Mouse (Mus musculus) hindbrain, embryonic 16.5 days (tissue): Measurements from ENCODE around the gene Gtf2f2. TPM values are rescaled to one million over a fixed set of nuclear protein-coding genes. Genes with fewer than 3 reads are reported as not detected.

Experiments used
- ATAC-seq: fragments of 200-750 bp; cut with Nextera tagmentation; 2 replicates; pipeline ENCODE4 v1.8.0; 2017; ENCODE audit warnings: moderate TSS enrichment, moderate library complexity
- H3K27ac ChIP-seq: fragments of 300-500 bp; sonication (generic); 2 replicates; pipeline ENCODE4 v1.5.1; 2014; ENCODE audit warnings: low read depth, mild to moderate bottlenecking, control low read depth, low read length, moderate library complexity
- H3K27me3 ChIP-seq: fragments of 300-500 bp; sonication (generic); replicated peaks from 2 replicates; pipeline ENCODE4 v1.6.1; 2014; ENCODE audit warnings: low read length; ENCODE audit not compliant: control insufficient read depth, insufficient read depth
- H3K36me3 ChIP-seq: fragments of 300-500 bp; sonication (generic); 2 replicates; pipeline ENCODE4 v1.6.1; 2014; ENCODE audit warnings: mild to moderate bottlenecking, low read length, moderate library complexity, mixed read lengths; ENCODE audit not compliant: control insufficient read depth, insufficient read depth
- H3K4me1 ChIP-seq: fragments of 300-500 bp; sonication (generic); 2 replicates; pipeline ENCODE4 v1.6.1; 2014; ENCODE audit warnings: low read depth, low read length; ENCODE audit not compliant: control insufficient read depth, insufficient read depth
- H3K4me2 ChIP-seq: fragments of 300-500 bp; sonication (generic); 2 replicates; pipeline ENCODE4 v1.6.1; 2014; ENCODE audit warnings: mild to moderate bottlenecking, low read length, control low read depth, moderate library complexity
- H3K4me3 ChIP-seq: fragments of 300-500 bp; sonication (generic); 2 replicates; pipeline ENCODE4 v1.5.1; 2014; ENCODE audit warnings: mild to moderate bottlenecking, low read length, control low read depth, moderate library complexity
- H3K9ac ChIP-seq: fragments of 300-500 bp; sonication (generic); 2 replicates; pipeline ENCODE4 v1.6.1; 2014; ENCODE audit warnings: low read depth, mild to moderate bottlenecking, control low read depth, low read length, moderate library complexity
- H3K9me3 ChIP-seq: fragments of 300-500 bp; sonication (generic); 2 replicates; pipeline ENCODE4 v1.6.1; 2014; ENCODE audit warnings: mild to moderate bottlenecking, low read length, moderate library complexity; ENCODE audit not compliant: control insufficient read depth
- WGBS: fragments of 180-500 bp; shearing (Covaris S2); extraction: QIAGEN DNeasy Blood & Tissue Kit; methylation state at CpG from one replicate; pipeline ENCODE4 v1.1.7; 2014; 5-methylcytosine and 5-hydroxymethylcytosine counted together
- polyA plus RNA-seq: library from polyadenylated mRNA; unstranded; fragments of >200 nt; fragmentation: Nextera tagmentation; extraction: Ambion mirVana; gene quantifications from 2 replicates; pipeline ENCODE4 v1.2.1, GENCODE M21; 2015

The Gtf2f2 gene
- polyA plus RNA-seq, result 33.2 and 34.1 TPM in 2 replicates

DNA sequence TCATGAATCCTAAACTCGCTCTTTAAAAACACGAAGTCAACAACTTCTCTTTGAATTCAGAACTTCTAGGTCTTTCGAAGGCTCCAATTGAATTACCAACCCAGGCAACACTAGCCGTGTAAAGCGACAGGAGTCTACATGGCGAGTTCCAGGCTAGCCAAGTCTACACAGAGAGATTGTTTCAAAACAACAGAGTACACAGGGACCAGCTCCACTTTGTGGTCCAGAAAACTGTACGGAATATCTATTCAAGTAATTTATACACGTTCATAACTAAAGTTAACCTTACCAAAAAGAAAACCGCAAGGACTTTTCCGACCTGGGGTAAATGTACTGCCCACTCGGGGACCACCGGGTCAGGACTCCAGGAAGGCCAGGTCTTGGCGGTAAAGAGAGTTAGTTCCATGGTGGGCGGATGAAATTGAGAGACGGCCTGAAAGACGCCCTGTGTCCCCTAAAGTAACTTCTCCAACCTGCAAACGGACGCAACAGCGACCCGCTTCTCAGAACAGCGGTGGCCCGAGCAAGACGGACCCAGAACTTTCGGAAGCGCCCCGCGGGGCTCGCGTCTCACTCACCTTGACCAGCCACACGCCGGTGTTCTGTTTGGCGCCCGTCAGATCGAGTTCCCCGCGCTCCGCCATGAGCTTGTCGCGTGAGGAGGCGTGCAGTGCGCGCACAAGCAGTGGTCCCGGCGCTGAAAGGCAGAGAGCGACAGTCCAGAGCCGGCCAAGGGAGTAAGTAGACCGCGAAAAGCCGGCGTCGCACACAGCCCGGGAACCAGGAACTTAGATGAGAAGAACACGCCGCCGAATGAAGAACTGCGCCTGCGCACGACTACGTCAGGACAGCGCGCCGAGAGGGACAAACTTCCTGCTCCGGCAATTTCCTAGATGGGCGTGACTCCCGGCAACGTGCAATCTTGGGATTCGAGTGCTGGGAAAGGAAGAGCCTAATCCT is at the start of gene Gtf2f2:
Gene Gtf2f2 (minus strand): TSS at position 764 of the 960 bp plus-strand sequence.
- peak; percentile 95 for ATAC-seq
- Histone ChIP-seq H3K4me3 (peak within 1 kb of the TSS; percentile 99), H3K27me3 (no peaks in the 10 kb centered on the region), H3K9ac (peak within 1 kb of the TSS; percentile 86), H3K9me3 (no peaks in the 10 kb centered on the region), H3K4me1 (peaks cover 15% of the 10 kb centered on the region), H3K27ac (peak within 1 kb of the TSS; percentile 64), H3K4me2 (peak within 1 kb of the TSS; percentile 81), H3K36me3 (no peaks in the 10 kb centered on the region)
- 1% methylated on average over 67 of the region's 67 CpGs for WGBS

DNA sequence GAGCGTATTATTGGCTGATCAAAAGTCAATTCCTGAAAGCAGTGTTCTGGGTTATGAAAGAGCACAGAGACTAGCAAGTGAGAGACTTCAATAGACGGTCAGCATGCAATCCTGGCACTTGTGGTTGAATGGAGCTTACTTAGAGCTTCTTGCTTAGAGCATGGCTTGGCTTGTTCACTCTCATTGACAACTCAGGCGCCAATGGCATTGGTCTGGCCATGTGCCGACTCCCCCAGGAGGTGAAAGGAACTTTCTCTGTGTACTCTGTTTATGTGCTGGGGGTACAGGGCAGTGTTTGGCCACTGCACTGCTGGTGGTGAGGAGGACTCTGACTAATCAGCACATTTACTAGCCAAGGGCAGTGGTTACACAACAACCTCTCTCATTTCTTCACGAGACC is 48.8 kb upstream of the Gtf2f2 start:
- no peak overlapping the region for H3K9ac ChIP-seq
- H3K27me3 ChIP-seq, result no peaks in the 10 kb centered on the region
- ATAC-seq, result 0 out of 2 replicates have a peak, but pooled peaks have one; percentile 63
- H3K4me1 ChIP-seq, result no peaks in the 10 kb centered on the region; the same call in 1 of the 2 replicates
- no peak overlapping the region for H3K4me3 ChIP-seq
- H3K4me2 ChIP-seq, result no peak overlapping the region
- H3K27ac ChIP-seq, result no peak overlapping the region
- no peaks in the 10 kb centered on the region for H3K9me3 ChIP-seq
- 72% methylated on average over 5 of the region's 5 CpGs for WGBS
- H3K36me3 ChIP-seq, result no peaks in the 10 kb centered on the region

DNA sequence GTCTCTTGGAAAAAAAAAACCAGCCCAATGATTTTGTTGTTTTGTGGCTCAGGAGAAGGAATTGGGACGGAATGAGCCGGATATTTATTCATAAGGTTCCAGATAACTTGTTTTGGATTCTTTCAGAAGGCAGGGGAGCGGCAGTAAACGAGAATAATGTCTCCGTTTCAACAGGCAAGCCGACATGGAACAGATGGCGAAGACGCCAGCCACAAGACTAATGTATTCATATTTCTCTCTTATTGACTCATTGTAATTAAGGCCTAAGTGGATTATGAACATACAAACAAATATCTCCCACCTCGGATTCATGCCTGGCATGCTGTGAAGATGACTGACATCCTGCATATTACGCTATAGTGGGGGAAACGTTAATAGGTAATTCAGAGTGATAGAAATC is 43.1 kb upstream of the Gtf2f2 start:
- H3K27me3 ChIP-seq, result no peaks in the 10 kb centered on the region
- no peak for ATAC-seq
- 46% methylated on average over 11 of the region's 11 CpGs for WGBS

GRCm38 (mm10) chr14:76051966-76052365 is 41.3 kb upstream of the Gtf2f2 start:
- no peaks in the 10 kb centered on the region for H3K27me3 ChIP-seq

More for the DNA sequence above, 43.1 kb upstream of the Gtf2f2 start:
- Histone ChIP-seq H3K9ac (no peak overlapping the region), H3K9me3 (no peaks in the 10 kb centered on the region), H3K36me3 (no peaks in the 10 kb centered on the region), H3K4me2 (no peak overlapping the region), H3K4me3 (no peak overlapping the region), H3K27ac (peak overlapping the region; percentile 29; the same call in 1 of the 2 replicates), H3K4me1 (no peaks in the 10 kb centered on the region; the same call in none of the 2 replicates)

DNA sequence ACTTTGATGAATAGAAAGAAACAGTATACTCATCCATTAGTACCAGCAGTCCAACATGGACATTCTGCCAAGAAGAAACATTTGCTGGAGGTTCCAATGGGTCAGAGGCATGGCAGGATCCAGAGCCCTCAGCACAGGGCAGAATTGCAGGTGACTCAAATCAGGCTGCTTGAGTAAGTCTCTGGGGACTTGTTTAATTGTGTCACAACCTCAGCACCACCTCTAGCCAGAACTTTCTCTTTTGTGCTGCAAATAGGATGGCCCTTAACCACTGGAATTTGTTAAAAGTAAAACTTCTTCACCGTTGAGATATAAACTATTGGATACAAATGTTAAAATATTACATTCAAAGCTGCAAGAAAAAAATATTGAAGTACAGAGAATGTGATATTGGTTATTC is 35.1 kb upstream of the Gtf2f2 start:
- H3K27me3 ChIP-seq, result no peaks in the 10 kb centered on the region
- WGBS, result 60% methylated on average over 1 of the region's 1 CpGs

More at GRCm38 (mm10) chr14:76051966-76052365, 41.3 kb upstream of the Gtf2f2 start:
- no peaks in the 10 kb centered on the region for H3K36me3 ChIP-seq
- WGBS, result 66% methylated on average over 7 of the region's 7 CpGs
- H3K4me2 ChIP-seq, result no peak overlapping the region
- H3K27ac ChIP-seq, result no peak overlapping the region
- no peak for ATAC-seq
- no peaks in the 10 kb centered on the region; the same call in none of the 2 replicates for H3K4me1 ChIP-seq
- H3K9me3 ChIP-seq, result no peaks in the 10 kb centered on the region
- H3K9ac ChIP-seq, result no peak overlapping the region
- no peak overlapping the region for H3K4me3 ChIP-seq

GRCm38 (mm10) chr14:76044164-76044557 is 33.5 kb upstream of the Gtf2f2 start:
- Histone ChIP-seq H3K4me2 (no peak overlapping the region), H3K4me1 (no peaks in the 10 kb centered on the region), H3K27me3 (no peaks in the 10 kb centered on the region), H3K27ac (no peak overlapping the region), H3K36me3 (no peaks in the 10 kb centered on the region), H3K9me3 (no peaks in the 10 kb centered on the region), H3K4me3 (no peak overlapping the region), H3K9ac (no peak overlapping the region)
- no peak for ATAC-seq
- WGBS, result 53% methylated on average over 3 of the region's 3 CpGs

More for the DNA sequence above, 35.1 kb upstream of the Gtf2f2 start:
- no peak overlapping the region for H3K4me3 ChIP-seq
- no peaks in the 10 kb centered on the region for H3K9me3 ChIP-seq
- no peak overlapping the region for H3K27ac ChIP-seq
- H3K4me2 ChIP-seq, result no peak overlapping the region
- H3K4me1 ChIP-seq, result no peaks in the 10 kb centered on the region
- no peak for ATAC-seq
- no peak overlapping the region for H3K9ac ChIP-seq
- H3K36me3 ChIP-seq, result no peaks in the 10 kb centered on the region

GRCm38 (mm10) chr14:76043251-76044163 is 32.8 kb upstream of the Gtf2f2 start:
- WGBS, result 86% methylated on average over 14 of the region's 14 CpGs
- H3K9me3 ChIP-seq, result no peaks in the 10 kb centered on the region
- H3K4me3 ChIP-seq, result no peak overlapping the region
- H3K27ac ChIP-seq, result no peak overlapping the region
- no peak for ATAC-seq
- H3K9ac ChIP-seq, result no peak overlapping the region
- H3K4me2 ChIP-seq, result no peak overlapping the region
- no peaks in the 10 kb centered on the region for H3K4me1 ChIP-seq
- H3K27me3 ChIP-seq, result no peaks in the 10 kb centered on the region
- no peaks in the 10 kb centered on the region for H3K36me3 ChIP-seq

DNA sequence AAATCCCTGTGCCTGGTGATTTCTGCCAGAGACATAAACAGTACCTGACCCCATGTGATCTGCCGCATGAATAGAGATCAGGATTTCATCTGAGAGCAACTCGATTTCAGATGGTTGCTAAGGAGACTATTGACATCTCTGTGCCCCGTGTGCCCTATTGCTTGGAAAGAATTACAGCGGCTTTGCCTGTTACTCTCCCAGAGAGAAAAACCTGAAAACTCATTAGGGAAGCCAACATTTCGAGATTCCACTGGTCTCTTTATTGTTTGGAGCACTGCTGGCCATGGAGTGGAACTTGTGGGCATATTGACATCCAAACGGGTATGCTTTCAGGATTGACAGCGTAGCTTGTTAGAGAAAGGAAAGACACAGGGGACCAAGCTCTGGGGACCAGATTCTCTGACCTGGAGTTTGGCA is 22.6 kb upstream of the Gtf2f2 start:
- Histone ChIP-seq H3K36me3 (no peaks in the 10 kb centered on the region), H3K27me3 (no peaks in the 10 kb centered on the region), H3K4me3 (no peak overlapping the region), H3K9ac (peak overlapping the region; percentile 35; the same call in 1 of the 2 replicates), H3K4me2 (peak overlapping the region; percentile 37; the same call in 1 of the 2 replicates), H3K27ac (peak overlapping the region; percentile 79), H3K4me1 (peaks cover 30% of the 10 kb centered on the region), H3K9me3 (no peaks in the 10 kb centered on the region)
- ATAC-seq, result peak; percentile 70
- 7% methylated on average over 7 of the region's 7 CpGs for WGBS
